In genomic region chr6:99269921-99270320, GRCm38 (mm10) we compare ENCODE assay signal across 12 mouse cellular contexts.
DNase-seq lines count a peak whose midpoint lies in the region; ATAC-seq and TF ChIP-seq lines count a peak whose summit lies in the region.
"Had no signal": no experiment of that assay in that cellular context is flagged by ENCODE, and none has a peak within 500 bp of the region (broad histone marks: within the 10 kb centered on the region; RNA-seq: fewer than 3 reads in every experiment).

No protein-coding gene starts in this region.

- no peak for TF ChIP-seq EP300 in lung, postnatal 0 days (IDR thresholded peaks at IDR 0.05)

- no peaks in the 10 kb centered on the region for H3K9me3 ChIP-seq in lung, postnatal 0 days (ENCODE audit: low read length)
- H3K9me3 ChIP-seq: hindbrain, embryonic 13.5 days; kidney, embryonic 15.5 days; midbrain, embryonic 12.5 days had no signal

- WGBS in lung, postnatal 0 days = 60% methylated on average over 6 of the region's 6 CpGs

- peaks cover 5% of the 10 kb centered on the region; the same call in 1 of the 2 replicates for H3K4me1 ChIP-seq in lung, postnatal 0 days (ENCODE audit: insufficient read depth, low read depth, low read length)

- H3K27me3 ChIP-seq in lung, postnatal 0 days (replicated peaks; ENCODE audit: insufficient read depth, low read length) = no peaks in the 10 kb centered on the region
- H3K27me3 ChIP-seq: midbrain, embryonic 12.5 days had no signal

- peak; percentile 30 for DNase-seq in lung, postnatal 0 days (ENCODE audit: low spot score)
- no peak for DNase-seq in lung, postnatal 25 days (ENCODE audit: low spot score)
- DNase-seq in brain, adult 2 months (ENCODE audit: low read depth, low spot score) = peak; percentile 83
- DNase-seq in thymus, postnatal 14 days = peak; percentile 67
- DNase-seq in ovary, adult 18-20 months (ENCODE audit: low spot score) = no peak
- DNase-seq in testis, postnatal 10 days (ENCODE audit: low spot score) = no peak
- DNase-seq: adrenal gland, adult 8-10 months; lung, adult 18-20 months had no signal

- H3K4me2 ChIP-seq in lung, postnatal 0 days (replicated peaks; ENCODE audit: low read depth, low read length) = no peak overlapping the region
- H3K4me2 ChIP-seq: hindbrain, embryonic 13.5 days; kidney, embryonic 15.5 days; midbrain, embryonic 12.5 days had no signal

- H3K36me3 ChIP-seq in lung, postnatal 0 days (ENCODE audit: insufficient read depth, low read length) = no peaks in the 10 kb centered on the region
- H3K36me3 ChIP-seq: hindbrain, embryonic 13.5 days; kidney, embryonic 15.5 days; midbrain, embryonic 12.5 days had no signal

- no peak overlapping the region for H3K4me3 ChIP-seq in lung, postnatal 0 days (ENCODE audit: low read depth, low read length)
- H3K4me3 ChIP-seq: hindbrain, embryonic 13.5 days; kidney, embryonic 15.5 days; midbrain, embryonic 12.5 days had no signal

- H3K27ac ChIP-seq in lung, postnatal 0 days (ENCODE audit: low read length) = no peak overlapping the region
- H3K27ac ChIP-seq: hindbrain, embryonic 13.5 days; kidney, embryonic 15.5 days; midbrain, embryonic 12.5 days had no signal

- TF ChIP-seq CTCF in lung, postnatal 0 days (IDR thresholded peaks at IDR 0.05) = no peak

- ATAC-seq in lung, postnatal 0 days = no peak
- peak; percentile 53 for ATAC-seq in inflammation-experienced regulatory T-cells, adult 6 months

- no peak overlapping the region for H3K9ac ChIP-seq in lung, postnatal 0 days (replicated peaks; ENCODE audit: low read depth)
- H3K9ac ChIP-seq: hindbrain, embryonic 13.5 days; kidney, embryonic 15.5 days; midbrain, embryonic 12.5 days had no signal

Comparison
In these comparisons a context has a peak if more than half of its experiments do, and no peak if none do; other contexts are left out.
1. DNase-seq: peak in lung, postnatal 0 days (single experiment), brain, adult 2 months (single experiment) and thymus, postnatal 14 days (single experiment); none in lung, postnatal 25 days (single experiment), ovary, adult 18-20 months (single experiment) and testis, postnatal 10 days (single experiment).